Mouse (Mus musculus): ENCODE measurements around the gene Atg9a. TPM values are rescaled to one million over a fixed set of nuclear protein-coding genes. Genes with fewer than 3 reads are reported as not detected.
A peak's percentile ranks its signal among the peaks of the same experiment; 100 is the strongest.

The Atg9a gene
- polyA plus RNA-seq, 1 experiment from 2014 or later, result 28.4 TPM

DNA sequence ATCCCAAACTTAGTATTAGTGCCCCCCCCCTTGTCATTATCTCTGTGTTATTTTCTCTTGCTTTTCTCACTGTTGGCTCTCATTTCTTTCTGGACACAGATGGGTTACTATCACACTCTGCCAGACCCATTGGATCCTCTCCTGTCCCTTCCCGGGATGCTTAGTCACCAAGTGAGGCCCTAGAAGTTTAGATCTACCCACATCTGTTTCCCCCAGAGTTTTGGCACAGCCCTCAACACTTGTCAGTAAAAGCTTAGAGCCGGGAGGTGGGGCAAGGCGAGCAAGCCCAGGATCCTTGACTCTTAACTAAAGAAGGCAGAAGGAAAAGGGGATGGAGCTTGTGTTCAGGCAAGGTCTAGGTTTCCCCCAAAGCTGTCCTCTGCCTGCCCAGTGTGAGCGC lies 37.2 kb upstream of the Atg9a start:
- ATAC-seq (ENCODE audit: insufficient read depth, low FRiP score), result no peak

DNA sequence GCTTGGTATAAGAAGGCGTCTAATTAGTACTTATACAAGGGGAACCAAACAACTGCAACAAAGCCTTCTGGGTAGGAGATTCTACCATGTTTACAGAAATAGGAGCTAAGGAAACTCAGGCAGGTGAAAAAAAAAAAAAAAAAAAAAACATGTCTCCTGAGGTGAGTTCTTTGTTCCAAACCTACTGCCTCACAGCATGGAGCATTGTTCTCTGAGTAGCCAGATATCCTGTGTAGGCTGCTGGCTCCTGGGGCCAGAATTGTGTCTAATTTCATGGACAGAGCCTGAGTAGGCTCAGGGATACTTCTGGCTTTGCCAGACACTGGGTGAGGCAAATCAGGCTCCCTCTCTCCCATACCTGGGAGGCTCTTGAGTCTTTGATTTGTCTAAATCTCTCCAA lies 35.7 kb upstream of the Atg9a start:
- no peak overlapping the region for H3K4me3 ChIP-seq (replicated peaks; ENCODE audit: low read length)
- H3K27me3 ChIP-seq (ENCODE audit: control insufficient read depth, insufficient read depth, low read length), result no peaks in the 10 kb centered on the region
- H3K4me1 ChIP-seq (ENCODE audit: control insufficient read depth, insufficient read depth, low read length), result no peaks in the 10 kb centered on the region
- no peaks in the 10 kb centered on the region for H3K9me3 ChIP-seq (replicated peaks; ENCODE audit: control insufficient read depth, low read length)
- no peaks in the 10 kb centered on the region for H3K36me3 ChIP-seq (ENCODE audit: control insufficient read depth, insufficient read depth, low read length)
- ATAC-seq (ENCODE audit: insufficient read depth, low FRiP score), result no peak
- 61% methylated on average over 1 of the region's 1 CpGs for WGBS
- no peak overlapping the region for H3K9ac ChIP-seq (ENCODE audit: low read length)
- no peak overlapping the region for H3K27ac ChIP-seq (ENCODE audit: low read length)
- H3K4me2 ChIP-seq (ENCODE audit: low read depth, low read length), result no peak overlapping the region

More for the DNA sequence above, 37.2 kb upstream of the Atg9a start:
- Histone ChIP-seq H3K9me3 (replicated peaks; ENCODE audit: control insufficient read depth, low read length) (no peaks in the 10 kb centered on the region), H3K36me3 (ENCODE audit: control insufficient read depth, insufficient read depth, low read length) (no peaks in the 10 kb centered on the region), H3K9ac (ENCODE audit: low read length) (no peak overlapping the region), H3K4me3 (replicated peaks; ENCODE audit: low read length) (no peak overlapping the region), H3K27ac (ENCODE audit: low read length) (no peak overlapping the region), H3K27me3 (ENCODE audit: control insufficient read depth, insufficient read depth, low read length) (no peaks in the 10 kb centered on the region), H3K4me2 (ENCODE audit: low read depth, low read length) (no peak overlapping the region), H3K4me1 (ENCODE audit: control insufficient read depth, insufficient read depth, low read length) (no peaks in the 10 kb centered on the region)
- 64% methylated on average over 4 of the region's 4 CpGs for WGBS

DNA sequence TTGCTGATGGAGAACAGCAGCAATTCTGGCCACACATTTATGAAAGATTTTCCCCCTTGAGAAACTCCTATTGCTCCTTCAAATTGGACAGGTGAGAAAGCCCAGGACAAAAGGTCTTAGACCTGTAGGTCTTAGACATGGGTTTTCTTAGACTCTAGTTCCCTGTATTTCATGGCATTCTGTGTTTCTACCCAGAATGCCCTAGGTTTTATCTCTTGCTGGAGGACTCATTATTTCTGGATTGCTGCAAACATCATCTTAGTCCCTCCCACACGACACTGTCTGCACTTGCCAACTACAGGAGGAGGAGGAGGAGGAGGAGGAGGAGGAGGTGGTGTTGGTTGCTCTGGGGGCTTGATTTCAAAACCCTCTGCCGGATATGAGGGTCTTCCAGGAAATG lies 34.1 kb upstream of the Atg9a start:
- 56% methylated on average over 2 of the region's 2 CpGs for WGBS
- no peak overlapping the region for H3K27ac ChIP-seq (ENCODE audit: low read length)
- no peaks in the 10 kb centered on the region for H3K4me1 ChIP-seq (ENCODE audit: control insufficient read depth, insufficient read depth, low read length)
- no peaks in the 10 kb centered on the region for H3K27me3 ChIP-seq (ENCODE audit: control insufficient read depth, insufficient read depth, low read length)
- H3K9ac ChIP-seq (ENCODE audit: low read length), result no peak overlapping the region
- no peak overlapping the region for H3K4me3 ChIP-seq (replicated peaks; ENCODE audit: low read length)
- no peak overlapping the region for H3K4me2 ChIP-seq (ENCODE audit: low read depth, low read length)
- H3K36me3 ChIP-seq (ENCODE audit: control insufficient read depth, insufficient read depth, low read length), result no peaks in the 10 kb centered on the region
- H3K9me3 ChIP-seq (replicated peaks; ENCODE audit: control insufficient read depth, low read length), result no peaks in the 10 kb centered on the region
- no peak for ATAC-seq (ENCODE audit: insufficient read depth, low FRiP score)

DNA sequence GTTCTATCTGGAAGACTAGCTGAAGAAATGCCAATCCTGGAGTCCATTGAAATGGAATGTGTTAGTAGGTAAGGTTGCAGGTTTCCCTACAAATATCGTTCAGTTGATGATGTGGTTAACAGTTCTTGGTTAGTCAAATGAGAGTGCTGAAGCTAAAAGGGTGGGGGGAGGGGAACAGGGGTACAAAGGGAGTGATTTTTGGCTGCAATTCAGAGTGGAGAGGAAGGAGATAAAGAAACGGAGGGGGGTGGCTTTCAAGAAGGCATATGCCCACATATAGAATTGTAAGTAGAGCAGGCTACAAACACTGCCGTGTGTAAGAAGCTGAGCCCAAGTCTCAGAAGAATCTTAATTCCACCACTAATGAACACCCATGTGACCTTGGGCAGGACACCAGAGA lies 33.5 kb upstream of the Atg9a start:
- no peak overlapping the region for H3K9ac ChIP-seq (ENCODE audit: low read length)
- H3K36me3 ChIP-seq (ENCODE audit: control insufficient read depth, insufficient read depth, low read length), result no peaks in the 10 kb centered on the region
- no peaks in the 10 kb centered on the region for H3K4me1 ChIP-seq (ENCODE audit: control insufficient read depth, insufficient read depth, low read length)
- H3K4me3 ChIP-seq (replicated peaks; ENCODE audit: low read length), result no peak overlapping the region
- H3K27me3 ChIP-seq (ENCODE audit: control insufficient read depth, insufficient read depth, low read length), result 0 out of 2 replicates have a peak, but pooled peaks cover 3% of the 10 kb centered on the region
- ATAC-seq (ENCODE audit: insufficient read depth, low FRiP score), result no peak
- 59% methylated on average over 3 of the region's 3 CpGs for WGBS
- no peak overlapping the region for H3K4me2 ChIP-seq (ENCODE audit: low read depth, low read length)
- no peaks in the 10 kb centered on the region for H3K9me3 ChIP-seq (replicated peaks; ENCODE audit: control insufficient read depth, low read length)
- H3K27ac ChIP-seq (ENCODE audit: low read length), result no peak overlapping the region

DNA sequence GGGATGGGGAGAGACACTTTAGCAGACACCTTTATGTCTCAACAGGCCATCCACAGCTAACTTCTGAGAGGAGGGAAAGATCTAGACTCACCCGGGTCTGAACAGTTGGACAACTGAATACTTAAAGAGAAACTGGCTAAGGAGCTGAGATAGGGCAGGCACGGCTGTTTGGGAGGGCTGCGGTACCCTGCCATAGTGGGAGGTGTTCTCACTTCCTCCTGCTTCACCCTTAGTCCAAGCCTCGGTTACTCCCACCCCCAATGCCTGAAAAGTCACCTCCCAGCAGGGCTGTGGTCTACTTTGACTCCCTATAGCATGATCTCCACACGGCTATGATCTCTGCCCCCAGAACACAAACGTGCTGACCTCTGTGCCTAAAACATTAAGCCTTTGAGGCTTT lies 31.5 kb upstream of the Atg9a start:
- ATAC-seq (ENCODE audit: insufficient read depth, low FRiP score), result no peak
- Histone ChIP-seq H3K27ac (ENCODE audit: low read length) (no peak overlapping the region), H3K36me3 (ENCODE audit: control insufficient read depth, insufficient read depth, low read length) (no peaks in the 10 kb centered on the region), H3K4me1 (ENCODE audit: control insufficient read depth, insufficient read depth, low read length) (peaks cover 5% of the 10 kb centered on the region), H3K9me3 (replicated peaks; ENCODE audit: control insufficient read depth, low read length) (no peaks in the 10 kb centered on the region), H3K27me3 (ENCODE audit: control insufficient read depth, insufficient read depth, low read length) (peaks cover 3% of the 10 kb centered on the region; the same call in 1 of the 2 replicates), H3K4me2 (ENCODE audit: low read depth, low read length) (no peak overlapping the region), H3K4me3 (replicated peaks; ENCODE audit: low read length) (no peak overlapping the region), H3K9ac (ENCODE audit: low read length) (no peak overlapping the region)
- WGBS, result 65% methylated on average over 6 of the region's 6 CpGs

DNA sequence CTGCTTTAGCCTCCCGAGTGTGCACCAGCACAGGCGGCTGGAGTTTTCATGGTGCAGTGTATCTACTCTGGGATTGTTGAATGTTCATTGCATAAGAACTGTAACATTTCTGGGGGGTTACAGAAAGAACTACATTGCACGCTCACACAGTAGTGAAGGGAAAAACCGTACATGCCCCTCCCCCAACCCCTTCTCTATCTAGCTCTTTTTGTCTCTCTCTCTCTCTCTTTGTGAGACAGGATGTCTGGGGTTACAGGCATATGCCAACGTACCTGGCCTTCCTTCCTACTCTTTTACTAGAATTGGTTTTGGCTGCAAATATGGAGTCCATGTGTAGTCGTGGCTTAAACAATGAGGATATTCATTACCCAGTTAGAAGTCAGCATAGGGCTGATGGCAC lies 30.9 kb upstream of the Atg9a start:
- Histone ChIP-seq H3K4me1 (ENCODE audit: control insufficient read depth, insufficient read depth, low read length) (peaks cover 5% of the 10 kb centered on the region), H3K4me2 (ENCODE audit: low read depth, low read length) (no peak overlapping the region), H3K9ac (ENCODE audit: low read length) (no peak overlapping the region), H3K4me3 (replicated peaks; ENCODE audit: low read length) (no peak overlapping the region), H3K36me3 (ENCODE audit: control insufficient read depth, insufficient read depth, low read length) (no peaks in the 10 kb centered on the region), H3K27ac (ENCODE audit: low read length) (no peak overlapping the region), H3K27me3 (ENCODE audit: control insufficient read depth, insufficient read depth, low read length) (peaks cover 3% of the 10 kb centered on the region; the same call in 1 of the 2 replicates), H3K9me3 (replicated peaks; ENCODE audit: control insufficient read depth, low read length) (no peaks in the 10 kb centered on the region)
- WGBS, result 76% methylated on average over 6 of the region's 6 CpGs
- ATAC-seq (ENCODE audit: insufficient read depth, low FRiP score), result no peak

DNA sequence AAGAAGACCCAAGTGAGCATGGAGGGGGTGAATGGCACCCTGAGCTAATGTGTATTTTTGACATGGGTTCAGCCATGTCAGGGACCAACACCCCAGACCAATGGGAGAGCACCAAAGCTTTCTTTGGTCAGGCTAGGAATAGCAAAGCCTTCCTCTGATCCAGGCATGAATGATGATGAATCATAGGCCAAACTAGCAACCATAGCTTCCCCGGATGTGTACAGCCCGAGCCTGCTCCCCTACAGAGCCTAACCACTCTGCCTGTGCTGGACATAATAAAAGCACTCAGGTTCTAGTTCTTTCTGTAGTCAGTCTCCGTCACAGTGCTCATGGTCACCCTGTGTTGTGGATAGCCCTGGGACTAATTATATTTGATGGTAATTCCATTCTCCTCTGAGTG lies 29.5 kb upstream of the Atg9a start:
- Histone ChIP-seq H3K9me3 (replicated peaks; ENCODE audit: control insufficient read depth, low read length) (no peaks in the 10 kb centered on the region), H3K27ac (ENCODE audit: low read length) (no peak overlapping the region), H3K4me2 (ENCODE audit: low read depth, low read length) (no peak overlapping the region), H3K9ac (ENCODE audit: low read length) (no peak overlapping the region), H3K4me1 (ENCODE audit: control insufficient read depth, insufficient read depth, low read length) (peaks cover 10% of the 10 kb centered on the region), H3K36me3 (ENCODE audit: control insufficient read depth, insufficient read depth, low read length) (no peaks in the 10 kb centered on the region), H3K4me3 (replicated peaks; ENCODE audit: low read length) (no peak overlapping the region), H3K27me3 (ENCODE audit: control insufficient read depth, insufficient read depth, low read length) (peaks cover 3% of the 10 kb centered on the region; the same call in 1 of the 2 replicates)
- no peak for ATAC-seq (ENCODE audit: insufficient read depth, low FRiP score)
- 71% methylated on average over 3 of the region's 3 CpGs for WGBS

DNA sequence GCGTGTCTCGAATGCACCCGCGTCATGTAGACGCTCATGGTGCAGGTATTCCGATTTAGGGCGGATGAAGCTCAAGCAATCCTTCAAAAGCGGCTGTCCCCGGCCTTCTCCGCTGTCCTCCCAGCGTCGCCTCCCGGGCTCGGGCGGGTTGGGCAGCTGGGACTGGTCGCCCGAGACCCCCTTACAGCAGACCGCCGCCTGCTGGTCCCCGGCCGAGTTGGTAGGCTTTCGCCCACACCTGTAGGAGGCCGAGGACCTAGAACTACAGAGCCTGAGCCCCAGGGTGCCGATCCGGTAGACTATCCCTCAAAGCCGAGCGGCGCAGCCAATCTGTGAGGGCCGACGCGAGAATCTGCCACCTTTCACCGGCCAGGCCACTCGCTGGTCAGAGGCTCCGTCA lies 27.5 kb upstream of the Atg9a start, which contains the start of gene Tuba4a:
Gene Tuba4a, minus strand, starts transcription at position 335 of the 400 bp plus-strand sequence.
- peak; percentile 44; the same call in 1 of the 2 replicates for ATAC-seq (ENCODE audit: insufficient read depth, low FRiP score)
- Histone ChIP-seq H3K9me3 (replicated peaks; ENCODE audit: control insufficient read depth, low read length) (no peaks in the 10 kb centered on the region), H3K4me1 (ENCODE audit: control insufficient read depth, insufficient read depth, low read length) (peaks cover 10% of the 10 kb centered on the region), H3K27ac (ENCODE audit: low read length) (peak within 1 kb of the TSS; percentile 81), H3K4me3 (replicated peaks; ENCODE audit: low read length) (peak within 1 kb of the TSS; percentile 66), H3K4me2 (ENCODE audit: low read depth, low read length) (peak within 1 kb of the TSS; percentile 90), H3K27me3 (ENCODE audit: control insufficient read depth, insufficient read depth, low read length) (peaks cover 3% of the 10 kb centered on the region; the same call in 1 of the 2 replicates), H3K36me3 (ENCODE audit: control insufficient read depth, insufficient read depth, low read length) (peaks cover 4% of the 10 kb centered on the region; the same call in 1 of the 2 replicates), H3K9ac (ENCODE audit: low read length) (peak within 1 kb of the TSS; percentile 77)
- 2% methylated on average over 33 of the region's 34 CpGs for WGBS

DNA sequence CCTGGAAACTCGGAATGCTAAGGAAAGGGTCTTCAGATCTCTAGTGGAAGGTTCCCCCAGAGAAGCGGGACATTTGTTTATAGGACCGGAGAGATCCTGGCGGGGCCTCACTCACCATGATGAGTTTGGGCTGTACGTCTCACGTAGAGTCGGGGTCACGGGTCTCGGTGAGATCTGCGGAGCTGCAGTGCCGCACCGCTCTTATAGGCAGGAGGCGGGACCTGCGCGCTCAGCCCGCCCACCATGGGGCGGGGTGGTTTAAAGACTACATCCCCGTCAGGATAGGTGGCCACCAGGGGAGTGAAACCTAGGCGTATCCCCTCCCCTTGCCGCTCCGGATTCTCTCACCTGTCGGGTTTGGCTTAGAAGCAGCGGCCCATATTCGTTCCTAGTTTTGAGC lies 27.1 kb upstream of the Atg9a start:
- peaks cover 3% of the 10 kb centered on the region; the same call in 1 of the 2 replicates for H3K27me3 ChIP-seq (ENCODE audit: control insufficient read depth, insufficient read depth, low read length)

More for the DNA sequence above, 27.1 kb upstream of the Atg9a start:
- H3K36me3 ChIP-seq (ENCODE audit: control insufficient read depth, insufficient read depth, low read length), result peaks cover 4% of the 10 kb centered on the region; the same call in 1 of the 2 replicates
- H3K27ac ChIP-seq (ENCODE audit: low read length), result peak overlapping the region; percentile 81
- peak; percentile 91 for ATAC-seq (ENCODE audit: insufficient read depth, low FRiP score)
- peak overlapping the region; percentile 90 for H3K4me2 ChIP-seq (ENCODE audit: low read depth, low read length)
- peak overlapping the region; percentile 77 for H3K9ac ChIP-seq (ENCODE audit: low read length)
- H3K4me1 ChIP-seq (ENCODE audit: control insufficient read depth, insufficient read depth, low read length), result peaks cover 10% of the 10 kb centered on the region
- no peaks in the 10 kb centered on the region for H3K9me3 ChIP-seq (replicated peaks; ENCODE audit: control insufficient read depth, low read length)
- peak overlapping the region; percentile 66 for H3K4me3 ChIP-seq (replicated peaks; ENCODE audit: low read length)
- under 1% methylated on average over 24 of the region's 24 CpGs for whole genome bisulfite sequencing

Data from stomach, embryonic 16.5 days (tissue).